Mouse (Mus musculus) kidney, adult 2 months (tissue): Measurements from ENCODE around the gene Ccl27a.

ENCODE experiments used
- CTCF ChIP-seq: fragments of 200-500 bp; conservative IDR thresholded peaks from 2 replicates; pipeline ENCODE4 v1.5.1; 2011; ENCODE audit warnings: low read depth, mild to moderate bottlenecking, control low read depth, low read length, moderate library complexity, mixed read lengths; ENCODE audit not compliant: insufficient read depth, insufficient read length
- POLR2A ChIP-seq: fragments of 200-500 bp; IDR thresholded peaks from one replicate; pipeline ENCODE4 v1.6.1; 2011; ENCODE audit warnings: low read depth, low read length, control low read depth

DNA sequence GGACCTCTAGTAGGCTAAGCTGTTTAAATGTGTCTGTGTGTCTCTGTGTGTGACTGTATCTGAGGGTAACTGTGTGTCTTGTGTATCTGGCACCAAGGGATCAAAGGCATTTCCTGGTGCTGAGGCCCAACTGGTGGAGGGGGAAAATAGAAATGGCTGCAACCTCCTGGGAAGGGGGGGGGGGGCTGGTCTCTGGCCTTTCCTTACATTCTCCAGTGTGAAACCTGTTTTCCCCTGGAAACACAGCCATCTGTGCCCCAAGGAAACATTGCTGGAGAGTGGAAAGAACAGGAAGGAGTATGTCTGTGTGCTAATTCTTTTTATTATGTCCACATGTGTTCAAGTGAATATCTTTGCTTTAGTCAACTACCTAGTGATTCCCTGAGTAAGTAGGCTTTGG lies 12.4 kb downstream of the Ccl27a start:
- TF ChIP-seq CTCF (no peak), POLR2A (no peak)
